Mouse (Mus musculus) cerebellum, adult 2 months (tissue): ENCODE data around the gene Sdk1.

Experiments
- CTCF ChIP-seq: fragments of 200-500 bp; IDR thresholded peaks from 2 replicates; pipeline ENCODE4 v1.5.1; 2011; ENCODE audit warnings: low read depth, mild to moderate bottlenecking, control low read depth, low read length, moderate library complexity, borderline replicate concordance; ENCODE audit not compliant: insufficient read depth
- POLR2A ChIP-seq: fragments of 200-500 bp; IDR thresholded peaks from 2 replicates; pipeline ENCODE4 v1.6.1; 2011; ENCODE audit warnings: low read length, control low read depth, borderline replicate concordance; ENCODE audit not compliant: insufficient read depth

- TF ChIP-seq CTCF (peak; percentile 60), POLR2A (no peak)
Measured at GRCm38 (mm10) chr5:141240841-141241543, at the start of gene Sdk1.
